Mouse (Mus musculus) thymus, postnatal 4 days (tissue): ENCODE measurements around the gene Zmym4.
"Not testable (repeated sequence)": the region's sequence is repeated elsewhere in the genome, so short reads cannot be mapped to it uniquely, and the experiment has no call there.

Experiments
- DNase-seq: peaks from one replicate; pipeline ENCODE4 v3.0.0; 2021

The Zmym4 gene

DNA sequence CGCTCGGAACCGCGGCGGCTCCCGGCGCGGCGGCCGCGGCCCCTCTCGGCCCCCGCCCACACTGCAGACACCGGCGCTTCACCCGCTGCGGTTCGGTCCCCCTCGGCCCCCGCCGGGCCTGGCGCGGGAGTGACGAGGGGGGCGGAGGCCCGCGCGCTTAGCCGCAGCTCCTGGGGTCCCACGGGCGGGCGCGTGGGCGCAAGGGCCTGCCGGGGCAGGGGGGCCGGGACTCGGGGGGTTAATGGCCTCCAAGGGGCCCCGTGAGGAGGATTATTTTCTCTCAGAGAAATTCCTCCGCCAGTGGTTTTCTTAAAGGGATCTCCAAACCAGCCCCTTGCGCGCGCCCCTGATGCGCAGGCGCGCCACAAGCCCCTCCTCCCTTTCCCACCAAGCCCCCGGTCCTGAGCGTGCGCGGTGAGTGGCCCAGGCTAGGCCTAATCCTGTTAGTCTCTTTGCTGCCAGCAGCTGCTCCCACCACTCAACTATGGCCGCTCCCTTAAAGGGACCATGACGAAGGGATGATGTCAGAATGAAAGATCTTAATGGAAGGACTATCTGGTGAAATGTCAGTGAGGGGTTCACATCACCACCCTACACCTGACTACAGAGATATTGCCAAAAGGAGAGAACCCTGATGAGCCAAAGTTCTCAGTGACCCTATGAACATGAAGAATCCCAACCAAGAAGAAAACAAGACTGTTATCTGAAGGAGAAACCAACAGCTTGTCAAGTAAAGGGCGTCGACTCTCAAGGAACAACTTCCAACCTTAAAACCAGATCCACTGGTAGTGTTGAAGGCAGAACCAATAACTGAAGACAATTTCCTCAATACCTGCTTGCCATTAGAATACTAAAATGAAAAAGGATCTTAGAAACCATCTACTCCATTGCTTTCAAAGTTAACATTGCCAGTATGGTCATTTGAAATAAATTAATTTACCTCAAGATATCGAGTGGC is at the start of gene Zmym4:
Zmym4 (minus strand) TSS at position 272 of the 958 bp plus-strand sequence.
- peak; percentile 94 for DNase-seq

DNA sequence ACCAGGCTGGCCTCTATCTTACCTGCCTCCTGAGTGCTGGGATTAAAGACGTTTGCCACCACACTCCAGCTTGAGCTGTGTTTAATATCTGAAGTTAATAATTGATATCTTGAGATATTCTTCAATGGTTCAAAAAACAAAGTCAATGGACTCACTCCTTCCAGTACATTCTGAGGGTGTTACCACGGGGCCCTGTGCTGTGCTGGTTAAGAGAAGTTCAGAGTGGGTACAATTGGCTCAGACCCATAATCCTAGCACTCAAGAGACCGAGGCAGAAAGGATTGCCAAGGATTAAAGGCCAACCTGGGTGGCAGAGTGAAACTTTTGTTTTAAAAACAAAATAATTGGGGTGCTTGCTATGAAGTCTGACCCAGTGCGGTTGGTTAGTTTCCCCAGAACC is 48.4 kb upstream of the Zmym4 start:
- DNase-seq = no peak

GRCm38 (mm10) chr4:127015294-127015993 is 47.5 kb upstream of the Zmym4 start:
- DNase-seq = peak; percentile 85

GRCm38 (mm10) chr4:127005113-127005936 is 37.4 kb upstream of the Zmym4 start:
- DNase-seq = peak; percentile 58

GRCm38 (mm10) chr4:127004384-127004783 is 36.4 kb upstream of the Zmym4 start:
- no peak for DNase-seq

- no peak for DNase-seq
Observed at GRCm38 (mm10) chr4:127000601-127001105, 32.7 kb upstream of the Zmym4 start.

DNA sequence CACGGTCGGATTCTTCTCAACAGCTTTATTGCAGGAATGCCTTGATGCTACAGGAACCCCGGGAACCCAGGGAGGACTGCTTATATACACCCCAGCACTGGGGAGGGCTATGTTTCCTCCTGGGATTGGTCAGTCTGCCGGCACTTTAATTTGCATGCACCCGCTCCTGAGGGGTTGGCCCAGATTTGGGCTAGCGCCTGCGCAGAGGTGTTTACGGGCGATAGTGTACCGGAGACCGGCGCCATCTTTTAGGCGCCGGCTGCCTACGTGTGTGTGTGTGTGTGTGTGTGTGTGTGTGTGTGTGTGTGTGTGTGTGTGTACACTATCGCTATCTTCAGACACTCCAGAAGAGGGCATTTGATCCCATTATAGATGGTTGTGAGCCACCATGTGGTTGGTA is 31.4 kb upstream of the Zmym4 start:
- not testable (repeated sequence) for DNase-seq

DNA sequence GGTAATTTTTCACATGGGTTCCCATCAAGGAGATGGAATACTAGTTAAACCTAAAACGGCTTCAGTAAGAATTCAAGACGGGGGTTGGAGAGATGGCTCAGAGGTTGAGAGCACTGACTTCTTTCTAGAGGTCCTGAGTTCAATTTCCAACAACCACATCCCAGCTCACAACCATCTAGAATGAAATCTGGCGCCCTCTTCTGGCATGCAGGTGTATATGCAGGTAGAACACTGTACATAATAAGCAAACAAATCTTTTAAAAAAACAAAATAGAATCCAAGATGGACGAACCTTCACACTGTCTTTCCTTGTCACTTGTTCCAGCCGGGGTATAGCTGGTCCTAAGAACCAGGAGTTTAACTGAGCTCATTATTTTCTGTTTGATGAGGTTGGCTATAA is 24.4 kb upstream of the Zmym4 start:
- peak; percentile 69 for DNase-seq

DNA sequence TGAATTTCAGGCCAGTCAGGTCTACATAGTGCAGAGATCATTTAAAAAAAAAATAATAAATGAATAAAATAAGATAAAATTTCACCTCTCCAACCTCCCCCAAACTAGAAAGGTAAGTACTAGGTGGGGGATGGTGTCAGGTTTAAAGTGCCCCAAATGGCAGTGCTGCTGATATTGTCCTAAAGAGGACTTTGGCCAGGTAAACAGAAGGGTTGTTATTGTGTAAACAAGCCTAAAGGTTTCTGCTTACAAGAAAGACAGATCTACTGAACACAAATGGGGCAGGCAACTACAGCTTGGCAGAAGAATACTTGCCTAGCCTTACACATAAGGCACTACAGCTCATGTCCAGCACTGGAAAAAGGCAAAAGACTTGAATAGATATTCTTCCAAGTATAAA is 22.6 kb upstream of the Zmym4 start:
- DNase-seq = no peak

DNA sequence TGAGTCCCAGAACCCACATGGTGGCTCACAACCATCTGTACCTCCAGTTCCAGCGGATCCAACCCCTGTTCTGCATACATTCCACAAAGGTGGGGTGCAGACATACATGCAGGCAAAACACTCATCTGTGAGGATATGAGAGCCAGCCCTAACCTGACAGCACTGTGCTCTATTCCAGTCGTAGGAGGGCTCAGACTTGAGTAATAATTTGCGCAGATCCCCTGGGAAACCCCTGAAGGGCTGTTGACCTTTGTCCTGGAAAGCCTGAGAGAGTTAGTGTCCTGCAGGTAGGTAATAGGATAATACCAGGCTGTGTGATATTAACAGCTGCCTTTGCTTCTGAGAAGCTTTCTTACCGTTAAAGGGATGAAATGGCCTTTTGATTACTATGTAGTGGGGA is 20.6 kb upstream of the Zmym4 start:
- DNase-seq = no peak

- DNase-seq = no peak
Observed at GRCm38 (mm10) chr4:126986768-126987167, 18.8 kb upstream of the Zmym4 start.

DNA sequence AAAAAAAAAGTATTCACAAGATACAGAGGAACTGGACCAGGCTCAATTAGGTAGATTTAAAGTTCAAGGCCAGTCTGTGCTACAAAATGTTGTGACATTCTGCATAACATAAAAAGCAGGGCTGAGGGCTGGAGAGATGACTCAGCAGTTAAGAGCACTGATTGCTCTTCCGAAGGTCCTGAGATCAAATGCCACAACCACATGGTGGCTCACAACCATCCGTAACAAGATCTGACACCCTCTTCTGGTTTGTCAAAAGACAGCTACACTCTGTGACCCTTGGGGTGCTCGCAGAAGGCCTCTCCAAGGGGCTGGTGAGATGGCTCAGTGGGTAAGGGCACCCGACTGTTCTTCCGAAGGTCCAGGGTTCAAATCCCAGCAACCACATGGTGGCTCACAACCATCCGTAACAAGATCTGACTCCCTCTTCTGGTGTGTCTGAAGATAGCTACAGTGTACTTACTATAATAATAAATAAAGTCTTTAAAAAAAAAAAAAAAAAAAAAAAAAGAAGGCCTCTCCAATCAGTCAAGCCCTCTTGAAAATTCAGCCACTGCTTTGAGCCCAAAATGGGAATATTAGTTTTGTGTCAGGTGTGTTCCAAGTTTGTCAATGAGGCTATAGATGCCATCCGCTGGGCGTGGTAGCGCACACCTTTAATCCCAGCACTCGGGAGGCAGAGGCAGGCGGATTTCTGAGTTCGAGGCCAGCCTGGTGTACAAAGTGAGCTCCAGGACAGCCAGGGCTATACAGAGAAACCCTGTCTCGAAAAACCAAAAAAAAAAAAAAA is 16.0 kb upstream of the Zmym4 start:
- DNase-seq = not testable (repeated sequence)

DNA sequence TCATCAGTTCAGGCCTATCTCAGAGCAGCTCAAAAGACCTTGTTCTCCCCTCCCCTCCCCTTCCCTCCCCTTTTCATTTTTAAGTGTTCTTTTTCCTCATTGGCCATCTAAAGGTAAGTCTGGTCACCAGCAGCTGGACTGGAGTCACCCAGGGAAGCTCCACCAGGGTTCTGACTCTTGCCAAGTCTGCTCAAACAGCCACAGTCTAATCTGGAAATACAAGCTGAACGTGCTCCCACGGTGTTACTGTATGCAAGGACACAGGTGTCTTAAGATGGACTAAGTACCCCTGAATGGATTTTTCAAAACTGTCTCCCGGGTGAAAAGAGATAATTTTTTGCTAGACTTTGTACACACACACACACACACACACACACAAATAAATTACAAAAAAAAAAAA is 15.4 kb upstream of the Zmym4 start:
- DNase-seq = no peak

DNA sequence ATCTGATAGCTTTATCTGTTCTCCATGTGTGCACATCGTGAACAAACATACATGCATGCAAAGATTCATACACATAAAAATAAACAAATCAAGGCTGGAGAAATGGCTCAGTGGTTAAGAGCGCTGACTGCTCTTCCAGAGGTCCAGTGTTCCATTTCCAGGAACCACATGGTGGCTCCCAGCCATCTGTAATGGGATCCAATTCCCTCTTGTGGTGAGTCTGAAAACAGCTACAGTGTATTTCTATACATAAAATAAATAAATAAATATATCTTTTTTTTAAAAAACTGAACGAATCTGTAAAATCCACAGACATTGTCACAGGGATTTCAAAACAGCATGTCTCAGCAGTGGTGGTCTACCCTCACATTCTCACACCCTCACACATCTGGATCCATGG is 10.8 kb upstream of the Zmym4 start:
- no peak for DNase-seq

GRCm38 (mm10) chr4:126977467-126977866 is 9.5 kb upstream of the Zmym4 start:
- DNase-seq = peak; percentile 65

GRCm38 (mm10) chr4:126967241-126967863 is 583 bp downstream of the Zmym4 start:
- no peak for DNase-seq

- no peak for DNase-seq
Observed at GRCm38 (mm10) chr4:126958682-126959081, 9.3 kb downstream of the Zmym4 start.

DNA sequence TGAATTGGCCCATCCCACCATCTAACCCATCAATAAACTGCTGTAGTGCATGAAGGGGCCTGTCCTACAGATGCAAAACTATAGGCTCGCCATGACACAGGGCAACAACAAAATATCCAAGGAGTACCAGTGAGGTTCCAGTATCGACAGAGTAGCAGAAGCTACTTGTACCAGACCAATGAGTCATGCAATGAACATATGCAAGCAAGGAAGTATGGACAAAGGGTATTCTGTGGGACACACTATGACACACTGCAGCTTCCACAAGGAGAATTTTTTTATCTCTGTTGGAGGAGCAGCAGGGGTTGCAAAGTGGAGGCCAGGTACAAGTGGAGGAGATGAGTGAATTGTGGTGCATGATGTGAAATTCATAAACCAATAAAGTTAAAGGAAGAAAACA is 9.7 kb downstream of the Zmym4 start:
- no peak for DNase-seq

DNA sequence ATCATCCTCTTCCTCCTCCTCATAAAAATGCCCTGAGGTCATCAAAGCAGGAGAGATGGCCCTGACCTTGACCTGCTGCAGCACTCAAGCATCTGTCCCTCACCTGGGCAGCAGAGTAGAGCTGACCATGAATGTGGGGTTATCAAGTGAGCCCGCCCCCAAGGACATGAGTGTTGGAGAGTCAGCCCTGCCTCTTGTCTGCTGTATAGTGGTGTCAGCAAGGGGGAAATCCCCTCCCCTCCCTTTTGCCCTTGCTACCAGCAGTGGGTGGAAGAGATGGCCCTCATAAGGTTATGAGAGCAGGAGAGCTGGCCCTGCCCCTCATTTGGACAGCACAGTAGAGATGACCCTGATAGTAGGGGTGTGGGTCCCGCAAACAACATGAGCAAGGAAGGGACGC is 10.5 kb downstream of the Zmym4 start:
- DNase-seq = no peak

- not testable (repeated sequence) for DNase-seq
Observed at GRCm38 (mm10) chr4:126950801-126951200, 17.1 kb downstream of the Zmym4 start.

DNA sequence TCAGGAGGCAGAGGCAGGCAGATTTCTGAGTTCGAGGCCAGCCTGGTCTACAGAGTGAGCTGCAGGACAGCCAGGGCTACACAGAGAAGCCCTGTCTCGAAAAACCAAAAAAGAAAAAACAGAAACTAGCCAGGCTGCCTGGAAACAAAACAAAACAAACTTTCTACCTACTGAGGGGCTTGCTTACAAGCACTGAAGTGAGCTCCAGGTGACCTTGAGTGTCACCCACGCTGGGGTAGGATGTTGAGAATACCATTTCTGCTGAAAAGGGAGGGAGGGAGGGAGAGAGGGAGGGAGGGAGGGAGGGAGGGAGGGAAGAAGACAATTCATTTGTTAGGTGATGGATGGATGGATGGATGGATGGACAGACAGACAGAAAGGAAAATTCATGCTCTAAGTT is 24.5 kb downstream of the Zmym4 start:
- DNase-seq = no peak

- no peak for DNase-seq
Observed at GRCm38 (mm10) chr4:126942846-126943245, 25.1 kb downstream of the Zmym4 start.
